Mouse (Mus musculus): Measurements from ENCODE around the gene Zkscan5. TPM values are rescaled to one million over a fixed set of nuclear protein-coding genes. Genes with fewer than 3 reads are reported as not detected.

The Zkscan5 gene
- polyA plus RNA-seq, 1 experiment from 2014 or later: 9.0 TPM

DNA sequence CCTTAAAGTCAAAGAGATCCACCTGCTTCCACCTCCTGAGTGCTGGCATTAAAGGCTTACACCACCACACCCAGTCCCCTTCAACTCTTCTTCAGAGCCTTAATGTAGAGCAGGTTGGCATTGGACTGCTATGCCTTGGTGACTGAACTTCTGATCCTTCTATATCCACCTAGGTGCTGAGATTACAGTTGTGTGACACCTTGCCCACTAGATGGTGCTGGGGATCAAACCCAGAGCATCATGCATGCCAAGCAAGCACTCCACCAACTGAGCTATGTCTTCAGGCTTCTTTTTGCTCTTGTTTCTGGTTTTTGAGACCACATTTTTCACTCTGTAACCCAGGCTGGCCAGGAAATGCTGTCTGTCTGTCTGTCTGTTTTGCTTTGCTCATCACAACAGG lies 30.3 kb downstream of the Zkscan5 start:
- H3K9me3 ChIP-seq (replicated peaks; ENCODE audit: control insufficient read depth, low read length): no peaks in the 10 kb centered on the region
- H3K9ac ChIP-seq (ENCODE audit: low read depth, low read length): no peak overlapping the region
- H3K36me3 ChIP-seq (ENCODE audit: control insufficient read depth, insufficient read depth, low read length): peaks cover 22% of the 10 kb centered on the region
- no peak overlapping the region for H3K4me3 ChIP-seq (ENCODE audit: low read depth, low read length)
- H3K27ac ChIP-seq (ENCODE audit: low read depth, low read length): no peak overlapping the region
- peaks cover 9% of the 10 kb centered on the region; the same call in 1 of the 2 replicates for H3K4me1 ChIP-seq (ENCODE audit: control insufficient read depth, insufficient read depth, low read length)
- no peak for ATAC-seq (replicated peaks; ENCODE audit: insufficient number of reproducible peaks, low FRiP score, low TSS enrichment)
- H3K4me2 ChIP-seq: no peak overlapping the region
- no peaks in the 10 kb centered on the region for H3K27me3 ChIP-seq (ENCODE audit: control insufficient read depth, insufficient read depth, low read length)

DNA sequence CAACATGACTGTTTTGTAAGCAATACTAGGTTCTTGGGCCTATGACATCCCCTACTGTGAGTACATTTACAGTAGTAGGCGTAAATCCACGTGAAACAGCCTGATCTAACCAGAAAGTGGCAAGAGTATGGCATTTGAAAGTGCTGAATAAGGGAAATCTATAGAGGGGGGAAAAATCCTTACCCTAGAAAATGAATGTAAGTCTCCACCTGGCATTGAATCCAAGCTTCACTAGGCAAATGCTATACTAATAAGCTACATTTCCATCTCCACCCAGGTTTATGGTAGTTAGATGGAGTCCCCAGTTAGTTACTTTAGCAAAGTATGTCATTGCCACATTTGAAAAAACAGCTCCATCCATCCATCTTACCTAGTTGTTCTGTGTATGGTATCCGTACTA lies 45.2 kb downstream of the Zkscan5 start:
- peaks cover 34% of the 10 kb centered on the region for H3K36me3 ChIP-seq (ENCODE audit: control insufficient read depth, insufficient read depth, low read length)
- H3K4me3 ChIP-seq (ENCODE audit: low read depth, low read length): no peak overlapping the region
- no peaks in the 10 kb centered on the region for H3K4me1 ChIP-seq (ENCODE audit: control insufficient read depth, insufficient read depth, low read length)
- H3K9me3 ChIP-seq (replicated peaks; ENCODE audit: control insufficient read depth, low read length): no peaks in the 10 kb centered on the region
- no peak for ATAC-seq (replicated peaks; ENCODE audit: insufficient number of reproducible peaks, low FRiP score, low TSS enrichment)
- H3K9ac ChIP-seq (ENCODE audit: low read depth, low read length): no peak overlapping the region
- 94% methylated on average over 3 of the region's 3 CpGs for WGBS (ENCODE audit: insufficient replicate concordance)
- H3K4me2 ChIP-seq: no peak overlapping the region
- no peaks in the 10 kb centered on the region for H3K27me3 ChIP-seq (ENCODE audit: control insufficient read depth, insufficient read depth, low read length)
- H3K27ac ChIP-seq (ENCODE audit: low read depth, low read length): no peak overlapping the region

Other genes starting within 250 kb of the Zkscan5 start
- gene Smurf1, start 238.7 kb upstream of the Zkscan5 start, polyA plus RNA-seq (2014; fragmentation: Nextera tagmentation; extraction: Ambion mirVana): 14.3 and 15.7 TPM in 2 replicates
- not detected in 2 replicates for gene Gm4871, start 171.8 kb upstream of the Zkscan5 start, polyA plus RNA-seq (2014; fragmentation: Nextera tagmentation; extraction: Ambion mirVana)
- not detected in 2 replicates for gene 1700018F24Rik, start 161.6 kb upstream of the Zkscan5 start, polyA plus RNA-seq (2014; fragmentation: Nextera tagmentation; extraction: Ambion mirVana)
- gene Arpc1a, start 120.7 kb upstream of the Zkscan5 start, polyA plus RNA-seq (2014; fragmentation: Nextera tagmentation; extraction: Ambion mirVana): 112 and 115 TPM in 2 replicates
- not detected in 2 replicates for gene Kpna7, start 120.5 kb upstream of the Zkscan5 start, polyA plus RNA-seq (2014; fragmentation: Nextera tagmentation; extraction: Ambion mirVana)
- 95.4 and 127 TPM in 2 replicates for gene Arpc1b, start 90.3 kb upstream of the Zkscan5 start, polyA plus RNA-seq (2014; fragmentation: Nextera tagmentation; extraction: Ambion mirVana)
- gene Pdap1, start 64.3 kb upstream of the Zkscan5 start, polyA plus RNA-seq (2014; fragmentation: Nextera tagmentation; extraction: Ambion mirVana): 76.5 and 92.4 TPM in 2 replicates
- 172 and 179 TPM in 2 replicates for gene Bud31, start 64.2 kb upstream of the Zkscan5 start, polyA plus RNA-seq (2014; fragmentation: Nextera tagmentation; extraction: Ambion mirVana)
- gene Ptcd1, start 37.5 kb upstream of the Zkscan5 start, polyA plus RNA-seq (2014; fragmentation: Nextera tagmentation; extraction: Ambion mirVana): 7.4 and 10.7 TPM in 2 replicates
- gene Cpsf4, start 37.3 kb upstream of the Zkscan5 start, polyA plus RNA-seq (2014; fragmentation: Nextera tagmentation; extraction: Ambion mirVana): 15.1 and 17.2 TPM in 2 replicates
- 928 and 936 TPM in 2 replicates for gene Atp5j2, start 12.5 kb upstream of the Zkscan5 start, polyA plus RNA-seq (2014; fragmentation: Nextera tagmentation; extraction: Ambion mirVana)
- 6.5 and 7.4 TPM in 2 replicates for gene Zkscan14, start 2.7 kb upstream of the Zkscan5 start, polyA plus RNA-seq (2014; fragmentation: Nextera tagmentation; extraction: Ambion mirVana)
- gene Zfp655, start 27.2 kb downstream of the Zkscan5 start, polyA plus RNA-seq (2014; fragmentation: Nextera tagmentation; extraction: Ambion mirVana): 33.2 and 34.1 TPM in 2 replicates
- 0.23 and 0.94 TPM in 2 replicates for gene Zscan25, start 75.9 kb downstream of the Zkscan5 start, polyA plus RNA-seq (2014; fragmentation: Nextera tagmentation; extraction: Ambion mirVana)
- not detected in 2 replicates for gene Cyp3a57, start 140.7 kb downstream of the Zkscan5 start, polyA plus RNA-seq (2014; fragmentation: Nextera tagmentation; extraction: Ambion mirVana)

All from heart, embryonic 11.5 days (tissue).